Mouse (Mus musculus): ENCODE data around the gene Cdk2ap2. TPM values are rescaled to one million over a fixed set of nuclear protein-coding genes. Genes with fewer than 3 reads are reported as not detected.
A peak's percentile ranks its signal among the peaks of the same experiment; 100 is the strongest.
"Not testable (repeated sequence)": the region's sequence is repeated elsewhere in the genome, so short reads cannot be mapped to it uniquely, and the experiment has no call there.

Cdk2ap2 gene
- polyA plus RNA-seq, 1 experiment from 2014 or later, result 79.2 TPM

- no peak overlapping the region for H3K9ac ChIP-seq
- no peaks in the 10 kb centered on the region for H3K9me3 ChIP-seq (ENCODE audit: control insufficient read depth, low read length)
- peaks cover 70% of the 10 kb centered on the region for H3K36me3 ChIP-seq (replicated peaks; ENCODE audit: control insufficient read depth, insufficient read depth)
- H3K4me1 ChIP-seq (replicated peaks; ENCODE audit: control insufficient read depth, insufficient read depth, low read length), result peaks cover 8% of the 10 kb centered on the region
- H3K27ac ChIP-seq, result no peak overlapping the region
- DNase-seq (ENCODE audit: low spot score) (no peak), ATAC-seq (ENCODE audit: low FRiP score) (no peak)
- H3K4me3 ChIP-seq (replicated peaks; ENCODE audit: low read length), result no peak overlapping the region
- no peak overlapping the region for H3K4me2 ChIP-seq (replicated peaks)
- H3K27me3 ChIP-seq (ENCODE audit: control insufficient read depth, insufficient read depth, low read length), result no peaks in the 10 kb centered on the region
- WGBS, result 85% methylated on average over 11 of the region's 11 CpGs
Observed at GRCm38 (mm10) chr19:4115816-4116215, 18.8 kb downstream of the Cdk2ap2 start.

- WGBS, result 97% methylated on average over 7 of the region's 7 CpGs
- DNase-seq (ENCODE audit: low spot score) (no peak), ATAC-seq (ENCODE audit: low FRiP score) (no peak)
- peaks cover 59% of the 10 kb centered on the region for H3K36me3 ChIP-seq (replicated peaks; ENCODE audit: control insufficient read depth, insufficient read depth)
- no peak overlapping the region for H3K4me2 ChIP-seq (replicated peaks)
- H3K4me3 ChIP-seq (replicated peaks; ENCODE audit: low read length), result no peak overlapping the region
- no peaks in the 10 kb centered on the region for H3K27me3 ChIP-seq (ENCODE audit: control insufficient read depth, insufficient read depth, low read length)
- no peak overlapping the region for H3K9ac ChIP-seq
- H3K9me3 ChIP-seq (ENCODE audit: control insufficient read depth, low read length), result no peaks in the 10 kb centered on the region
- no peak overlapping the region for H3K27ac ChIP-seq
- peaks cover 9% of the 10 kb centered on the region for H3K4me1 ChIP-seq (replicated peaks; ENCODE audit: control insufficient read depth, insufficient read depth, low read length)
Observed at GRCm38 (mm10) chr19:4117006-4117405, 20.0 kb downstream of the Cdk2ap2 start.

DNA sequence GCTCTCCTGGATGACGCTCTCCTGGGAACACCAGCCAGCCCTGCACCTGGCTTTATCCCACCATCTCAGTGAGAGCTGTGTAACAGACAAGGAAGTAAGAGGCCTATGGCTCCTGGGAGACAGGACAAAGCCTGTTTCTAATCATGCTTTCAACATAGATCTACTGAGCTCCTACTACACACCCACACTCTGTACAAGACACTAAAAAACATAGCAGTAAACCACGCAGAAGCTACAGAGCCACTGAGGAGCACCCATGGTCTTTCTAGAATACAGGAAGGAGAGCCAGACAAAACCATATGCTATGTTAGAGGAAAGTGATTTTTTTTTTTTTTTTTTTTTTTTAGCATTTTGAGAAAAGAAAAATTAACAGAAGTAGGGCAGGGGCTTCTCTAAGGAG lies 21.4 kb downstream of the Cdk2ap2 start:
- 94% methylated on average over 2 of the region's 2 CpGs for WGBS
- Histone ChIP-seq H3K27me3 (ENCODE audit: control insufficient read depth, insufficient read depth, low read length) (no peaks in the 10 kb centered on the region), H3K4me1 (replicated peaks; ENCODE audit: control insufficient read depth, insufficient read depth, low read length) (peaks cover 9% of the 10 kb centered on the region), H3K4me2 (replicated peaks) (no peak overlapping the region), H3K27ac (no peak overlapping the region), H3K9ac (no peak overlapping the region), H3K4me3 (replicated peaks; ENCODE audit: low read length) (no peak overlapping the region), H3K9me3 (ENCODE audit: control insufficient read depth, low read length) (no peaks in the 10 kb centered on the region), H3K36me3 (replicated peaks; ENCODE audit: control insufficient read depth, insufficient read depth) (peaks cover 45% of the 10 kb centered on the region)
- no peak for DNase-seq (ENCODE audit: low spot score)
- ATAC-seq (ENCODE audit: low FRiP score), result no peak

GRCm38 (mm10) chr19:4119716-4120487 lies 22.9 kb downstream of the Cdk2ap2 start:
- H3K36me3 ChIP-seq (replicated peaks; ENCODE audit: control insufficient read depth, insufficient read depth), result peaks cover 30% of the 10 kb centered on the region
- WGBS, result 89% methylated on average over 6 of the region's 6 CpGs
- H3K4me1 ChIP-seq (replicated peaks; ENCODE audit: control insufficient read depth, insufficient read depth, low read length), result peaks cover 9% of the 10 kb centered on the region
- no peak overlapping the region for H3K27ac ChIP-seq
- H3K9ac ChIP-seq, result no peak overlapping the region
- no peaks in the 10 kb centered on the region for H3K9me3 ChIP-seq (ENCODE audit: control insufficient read depth, low read length)
- no peak for DNase-seq (ENCODE audit: low spot score)
- ATAC-seq (ENCODE audit: low FRiP score), result no peak
- no peaks in the 10 kb centered on the region for H3K27me3 ChIP-seq (ENCODE audit: control insufficient read depth, insufficient read depth, low read length)
- no peak overlapping the region for H3K4me3 ChIP-seq (replicated peaks; ENCODE audit: low read length)
- no peak overlapping the region for H3K4me2 ChIP-seq (replicated peaks)

DNA sequence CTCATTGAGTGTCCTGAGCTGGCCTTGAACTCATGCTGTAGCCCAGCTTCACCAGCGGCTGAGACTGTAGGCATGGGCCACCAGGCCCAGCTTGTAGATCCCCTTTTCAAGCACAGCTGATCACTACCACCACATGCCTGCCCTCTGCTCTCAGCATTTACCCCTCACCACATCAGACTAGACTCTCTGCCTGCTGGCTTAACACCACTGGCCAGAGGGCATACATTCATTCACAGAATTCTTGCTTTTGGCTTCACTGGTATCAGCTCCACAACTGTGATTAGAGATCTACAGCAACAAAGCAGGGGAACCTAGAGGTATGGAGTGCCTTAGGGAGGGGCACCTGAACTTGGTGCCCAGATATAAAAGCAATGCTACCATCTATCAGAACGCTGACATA lies 23.5 kb downstream of the Cdk2ap2 start:
- Histone ChIP-seq H3K9ac (no peak overlapping the region), H3K36me3 (replicated peaks; ENCODE audit: control insufficient read depth, insufficient read depth) (peaks cover 24% of the 10 kb centered on the region), H3K4me1 (replicated peaks; ENCODE audit: control insufficient read depth, insufficient read depth, low read length) (peaks cover 9% of the 10 kb centered on the region), H3K27me3 (ENCODE audit: control insufficient read depth, insufficient read depth, low read length) (no peaks in the 10 kb centered on the region), H3K4me2 (replicated peaks) (peak overlapping the region; percentile 37), H3K9me3 (ENCODE audit: control insufficient read depth, low read length) (no peaks in the 10 kb centered on the region), H3K4me3 (replicated peaks; ENCODE audit: low read length) (peak overlapping the region; percentile 33), H3K27ac (0 out of 2 replicates have a peak overlapping the region, but pooled peaks have one; percentile 76)
- no peak for DNase-seq (ENCODE audit: low spot score)
- ATAC-seq (ENCODE audit: low FRiP score), result no peak
- 98% methylated on average over 2 of the region's 2 CpGs for WGBS

DNA sequence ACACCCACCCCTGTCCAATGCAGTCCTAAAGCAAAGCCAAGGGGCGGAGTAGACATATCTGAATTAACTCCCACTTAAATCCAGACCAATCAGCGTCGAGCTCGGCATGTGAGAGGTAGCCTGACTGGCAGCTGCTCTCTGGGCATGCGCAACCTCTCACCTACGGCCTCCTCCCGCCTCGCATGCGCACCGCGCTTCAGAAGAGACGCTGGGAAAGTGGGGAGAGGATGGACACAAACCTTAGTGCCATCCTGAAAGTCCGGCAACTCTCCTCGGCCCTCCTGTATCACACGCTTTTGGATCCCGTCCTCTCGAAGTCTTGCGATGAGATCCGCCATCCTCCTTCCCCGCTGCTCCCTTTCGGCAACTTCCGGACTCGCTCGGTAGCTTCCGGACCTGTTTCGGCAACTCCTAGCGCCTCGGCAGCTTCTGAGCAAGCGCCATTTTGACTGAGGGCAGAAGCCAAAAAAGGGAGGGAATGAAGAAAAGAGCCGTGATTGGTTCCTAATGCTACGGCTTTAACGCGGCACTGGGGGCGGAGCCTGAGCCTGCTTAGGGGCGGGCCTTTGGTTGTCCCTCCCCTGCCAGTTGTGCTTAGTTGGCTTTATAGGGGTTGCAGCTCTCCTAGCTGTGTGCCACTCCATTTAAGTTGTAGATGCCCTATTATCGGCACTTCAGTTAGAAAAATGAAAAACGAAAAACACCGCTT lies 24.3 kb downstream of the Cdk2ap2 start:
- DNase-seq (ENCODE audit: low spot score) (peak; percentile 98), ATAC-seq (ENCODE audit: low FRiP score) (peak; percentile 81)
- peak overlapping the region; percentile 37 for H3K4me2 ChIP-seq (replicated peaks)
- H3K36me3 ChIP-seq (replicated peaks; ENCODE audit: control insufficient read depth, insufficient read depth), result peaks cover 16% of the 10 kb centered on the region
- no peaks in the 10 kb centered on the region for H3K9me3 ChIP-seq (ENCODE audit: control insufficient read depth, low read length)
- H3K4me1 ChIP-seq (replicated peaks; ENCODE audit: control insufficient read depth, insufficient read depth, low read length), result peaks cover 9% of the 10 kb centered on the region
- H3K27ac ChIP-seq, result peak overlapping the region; percentile 76
- no peaks in the 10 kb centered on the region for H3K27me3 ChIP-seq (ENCODE audit: control insufficient read depth, insufficient read depth, low read length)
- WGBS, result 4% methylated on average over 38 of the region's 38 CpGs
- H3K4me3 ChIP-seq (replicated peaks; ENCODE audit: low read length), result peak overlapping the region; percentile 33
- peak overlapping the region; percentile 48 for H3K9ac ChIP-seq

- H3K9me3 ChIP-seq (ENCODE audit: control insufficient read depth, low read length); H3K27me3 ChIP-seq (ENCODE audit: control insufficient read depth, insufficient read depth, low read length); H3K9ac ChIP-seq; ATAC-seq (ENCODE audit: low FRiP score); DNase-seq (ENCODE audit: low spot score); H3K27ac ChIP-seq; H3K36me3 ChIP-seq (replicated peaks; ENCODE audit: control insufficient read depth, insufficient read depth); H3K4me3 ChIP-seq (replicated peaks; ENCODE audit: low read length): not testable (repeated sequence)
- peaks cover 15% of the 10 kb centered on the region for H3K4me1 ChIP-seq (replicated peaks; ENCODE audit: control insufficient read depth, insufficient read depth, low read length)
- 60% methylated on average over 6 of the region's 6 CpGs for WGBS
- peak overlapping the region; percentile 33 for H3K4me2 ChIP-seq (replicated peaks)
Observed at GRCm38 (mm10) chr19:4121896-4122295, 24.9 kb downstream of the Cdk2ap2 start.

- Histone ChIP-seq H3K4me1 (replicated peaks; ENCODE audit: control insufficient read depth, insufficient read depth, low read length) (peaks cover 23% of the 10 kb centered on the region), H3K27ac (no peak overlapping the region), H3K36me3 (replicated peaks; ENCODE audit: control insufficient read depth, insufficient read depth) (peaks cover 6% of the 10 kb centered on the region; the same call in 1 of the 2 replicates), H3K9ac (no peak overlapping the region), H3K27me3 (ENCODE audit: control insufficient read depth, insufficient read depth, low read length) (no peaks in the 10 kb centered on the region), H3K4me2 (replicated peaks) (no peak overlapping the region), H3K9me3 (ENCODE audit: control insufficient read depth, low read length) (no peaks in the 10 kb centered on the region), H3K4me3 (replicated peaks; ENCODE audit: low read length) (no peak overlapping the region)
- no peak for DNase-seq (ENCODE audit: low spot score)
- no peak for ATAC-seq (ENCODE audit: low FRiP score)
- 89% methylated on average over 7 of the region's 7 CpGs for WGBS
Observed at GRCm38 (mm10) chr19:4122411-4123370, 25.7 kb downstream of the Cdk2ap2 start.

DNA sequence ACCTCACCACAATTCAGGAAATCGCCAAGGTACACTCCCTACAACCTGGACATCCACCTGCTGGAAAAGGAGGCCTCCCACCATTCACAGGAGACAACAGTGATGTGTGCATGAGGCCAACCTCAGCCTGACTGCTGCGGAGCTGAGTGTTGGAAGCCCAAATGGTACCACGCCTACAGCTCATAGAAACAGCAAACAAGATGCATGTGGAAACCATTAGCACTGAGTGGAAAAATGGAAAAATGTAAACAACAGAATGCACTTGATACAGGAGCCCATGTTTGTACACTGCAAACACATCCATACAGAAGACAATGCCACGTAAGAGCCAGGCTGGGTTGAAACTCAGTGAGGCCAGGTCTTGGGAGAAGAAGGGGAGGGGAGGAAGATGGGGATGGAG lies 27.4 kb downstream of the Cdk2ap2 start:
- no peaks in the 10 kb centered on the region for H3K27me3 ChIP-seq (ENCODE audit: control insufficient read depth, insufficient read depth, low read length)
- peaks cover 19% of the 10 kb centered on the region for H3K36me3 ChIP-seq (replicated peaks; ENCODE audit: control insufficient read depth, insufficient read depth)
- no peak overlapping the region for H3K9ac ChIP-seq
- H3K27ac ChIP-seq, result no peak overlapping the region
- ATAC-seq (ENCODE audit: low FRiP score) (no peak), DNase-seq (ENCODE audit: low spot score) (no peak)
- peaks cover 24% of the 10 kb centered on the region for H3K4me1 ChIP-seq (replicated peaks; ENCODE audit: control insufficient read depth, insufficient read depth, low read length)
- WGBS, result 81% methylated on average over 4 of the region's 4 CpGs
- H3K4me3 ChIP-seq (replicated peaks; ENCODE audit: low read length), result no peak overlapping the region
- H3K4me2 ChIP-seq (replicated peaks), result no peak overlapping the region
- H3K9me3 ChIP-seq (ENCODE audit: control insufficient read depth, low read length), result no peaks in the 10 kb centered on the region

Measured in hindbrain, embryonic 14.5 days (tissue).